Mouse (Mus musculus): Measurements from ENCODE around the gene Pramef20. TPM values are rescaled to one million over a fixed set of nuclear protein-coding genes. Genes with fewer than 3 reads are reported as not detected.

Pramef20 gene
- polyA plus RNA-seq (2015; fragmentation: Illumina TruSeq; extraction: RNeasy Lipid Tissue Mini Kit (QIAGEN cat#74804); ENCODE audit: insufficient read depth, low replicate concordance): not detected

GRCm38 (mm10) chr4:144377911-144378310 lies at the start of gene Pramef20:
TSS of gene Pramef20 (minus strand) at chr4:144377933.

GRCm38 (mm10) chr4:144408290-144408689 lies 30.6 kb upstream of the Pramef20 start, which contains the start of gene Pramef12:
TSS of gene Pramef12 (minus strand) at chr4:144408464.

GRCm38 (mm10) chr4:144357642-144358041 lies 20.1 kb downstream of the Pramef20 start, which contains the start of gene Gm13119:
TSS of gene Gm13119 (plus strand) at chr4:144357942.

GRCm38 (mm10) chr4:144329949-144330348 lies 47.8 kb downstream of the Pramef20 start, which contains the start of gene Gm13128:
TSS of gene Gm13128 (plus strand) at chr4:144330249.

Other genes starting within 250 kb of the Pramef20 start
- gene Oog3, start 215.3 kb downstream of the Pramef20 start, polyA plus RNA-seq (2015; fragmentation: Illumina TruSeq; extraction: RNeasy Lipid Tissue Mini Kit (QIAGEN cat#74804); ENCODE audit: insufficient read depth, low replicate concordance): not detected
- gene Oog2, start 187.2 kb downstream of the Pramef20 start, polyA plus RNA-seq (2015; fragmentation: Illumina TruSeq; extraction: RNeasy Lipid Tissue Mini Kit (QIAGEN cat#74804); ENCODE audit: insufficient read depth, low replicate concordance): not detected
- not detected for gene C87977, start 164.6 kb downstream of the Pramef20 start, polyA plus RNA-seq (2015; fragmentation: Illumina TruSeq; extraction: RNeasy Lipid Tissue Mini Kit (QIAGEN cat#74804); ENCODE audit: insufficient read depth, low replicate concordance)
- gene Pramel5, start 97.4 kb downstream of the Pramef20 start, polyA plus RNA-seq (2015; fragmentation: Illumina TruSeq; extraction: RNeasy Lipid Tissue Mini Kit (QIAGEN cat#74804); ENCODE audit: insufficient read depth, low replicate concordance): not detected
- gene Gm13128, start 47.7 kb downstream of the Pramef20 start, polyA plus RNA-seq (2015; fragmentation: Illumina TruSeq; extraction: RNeasy Lipid Tissue Mini Kit (QIAGEN cat#74804); ENCODE audit: insufficient read depth, low replicate concordance): not detected
- not detected for gene Gm13119, start 20.0 kb downstream of the Pramef20 start, polyA plus RNA-seq (2015; fragmentation: Illumina TruSeq; extraction: RNeasy Lipid Tissue Mini Kit (QIAGEN cat#74804); ENCODE audit: insufficient read depth, low replicate concordance)
- not detected for gene Pramef12, start 30.5 kb upstream of the Pramef20 start, polyA plus RNA-seq (2015; fragmentation: Illumina TruSeq; extraction: RNeasy Lipid Tissue Mini Kit (QIAGEN cat#74804); ENCODE audit: insufficient read depth, low replicate concordance)
- not detected for gene 1700012P22Rik, start 60.8 kb upstream of the Pramef20 start, polyA plus RNA-seq (2015; fragmentation: Illumina TruSeq; extraction: RNeasy Lipid Tissue Mini Kit (QIAGEN cat#74804); ENCODE audit: insufficient read depth, low replicate concordance)
- gene Gm9944, start 75.4 kb upstream of the Pramef20 start, polyA plus RNA-seq (2015; fragmentation: Illumina TruSeq; extraction: RNeasy Lipid Tissue Mini Kit (QIAGEN cat#74804); ENCODE audit: insufficient read depth, low replicate concordance): not detected
- gene Aadacl3, start 85.8 kb upstream of the Pramef20 start, polyA plus RNA-seq (2015; fragmentation: Illumina TruSeq; extraction: RNeasy Lipid Tissue Mini Kit (QIAGEN cat#74804); ENCODE audit: insufficient read depth, low replicate concordance): not detected
- gene 9430007A20Rik, start 141.9 kb upstream of the Pramef20 start, polyA plus RNA-seq (2015; fragmentation: Illumina TruSeq; extraction: RNeasy Lipid Tissue Mini Kit (QIAGEN cat#74804); ENCODE audit: insufficient read depth, low replicate concordance): not detected
- gene Gm13124, start 187.2 kb upstream of the Pramef20 start, polyA plus RNA-seq (2015; fragmentation: Illumina TruSeq; extraction: RNeasy Lipid Tissue Mini Kit (QIAGEN cat#74804); ENCODE audit: insufficient read depth, low replicate concordance): not detected
- not detected for gene Aadacl4, start 235.8 kb upstream of the Pramef20 start, polyA plus RNA-seq (2015; fragmentation: Illumina TruSeq; extraction: RNeasy Lipid Tissue Mini Kit (QIAGEN cat#74804); ENCODE audit: insufficient read depth, low replicate concordance)